Mouse (Mus musculus) telencephalon, adult 2 months (tissue): ENCODE data around the gene Pnpt1.

Source experiments
- DNase-seq: peaks from one replicate; pipeline ENCODE4 v3.0.0-alpha.2; 2011; ENCODE audit warnings: low read depth, low spot score

Pnpt1 gene

GRCm38 (mm10) chr11:29130385-29131355 lies at the start of gene Pnpt1:
TSS of gene Pnpt1 (plus strand) at chr11:29130744.
- peak; percentile 90 for DNase-seq

GRCm38 (mm10) chr11:29092403-29092802 lies 38.1 kb upstream of the Pnpt1 start:
- no peak for DNase-seq

- DNase-seq, result no peak
Measured at GRCm38 (mm10) chr11:29098926-29099325, 31.6 kb upstream of the Pnpt1 start.

- peak; percentile 13 for DNase-seq
Measured at GRCm38 (mm10) chr11:29129862-29130384, 621 bp upstream of the Pnpt1 start.

DNA sequence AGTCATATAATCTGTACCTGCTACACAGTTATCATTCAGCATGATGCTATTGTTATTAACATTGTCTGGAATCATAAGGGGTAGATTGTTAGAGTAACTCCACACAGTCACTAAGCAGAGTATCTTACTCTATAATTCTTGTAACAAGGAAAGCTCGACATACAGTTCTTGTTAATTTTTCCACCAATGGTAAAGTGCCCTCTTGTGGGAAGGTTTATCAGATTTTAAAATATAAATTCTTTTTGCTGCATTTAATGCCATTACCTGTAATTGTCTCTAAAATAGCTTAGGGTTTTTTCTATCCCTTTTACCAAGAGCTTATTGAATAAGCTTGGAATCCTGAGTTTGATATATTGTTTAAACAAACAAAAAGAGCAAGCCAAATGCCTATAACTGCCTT lies 10.1 kb downstream of the Pnpt1 start:
- DNase-seq, result no peak

GRCm38 (mm10) chr11:29148901-29149300 lies 18.4 kb downstream of the Pnpt1 start:
- DNase-seq, result no peak

GRCm38 (mm10) chr11:29163569-29163968 lies 33.0 kb downstream of the Pnpt1 start:
- no peak for DNase-seq

DNA sequence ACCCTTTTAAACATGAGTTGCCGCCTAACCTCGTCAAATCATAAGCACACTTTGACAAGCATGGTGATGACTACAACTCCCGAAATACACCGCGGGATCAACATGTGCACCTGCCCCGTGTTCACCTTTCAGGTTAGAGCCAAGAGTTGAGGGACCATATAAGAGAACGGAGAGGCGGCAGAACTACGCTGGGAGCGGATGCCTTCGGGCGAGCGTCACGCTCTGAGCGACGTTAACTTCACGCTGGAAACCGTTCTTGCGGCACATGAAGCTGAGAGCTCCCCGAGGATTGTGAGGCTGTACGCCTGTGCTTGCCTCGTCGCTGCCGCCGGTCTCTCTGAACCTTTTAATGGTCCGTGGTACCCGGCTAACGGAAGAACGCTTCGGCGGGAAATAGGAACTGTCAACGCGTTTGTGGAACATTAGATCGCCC lies 41.4 kb downstream of the Pnpt1 start:
- DNase-seq, result peak; percentile 78

DNA sequence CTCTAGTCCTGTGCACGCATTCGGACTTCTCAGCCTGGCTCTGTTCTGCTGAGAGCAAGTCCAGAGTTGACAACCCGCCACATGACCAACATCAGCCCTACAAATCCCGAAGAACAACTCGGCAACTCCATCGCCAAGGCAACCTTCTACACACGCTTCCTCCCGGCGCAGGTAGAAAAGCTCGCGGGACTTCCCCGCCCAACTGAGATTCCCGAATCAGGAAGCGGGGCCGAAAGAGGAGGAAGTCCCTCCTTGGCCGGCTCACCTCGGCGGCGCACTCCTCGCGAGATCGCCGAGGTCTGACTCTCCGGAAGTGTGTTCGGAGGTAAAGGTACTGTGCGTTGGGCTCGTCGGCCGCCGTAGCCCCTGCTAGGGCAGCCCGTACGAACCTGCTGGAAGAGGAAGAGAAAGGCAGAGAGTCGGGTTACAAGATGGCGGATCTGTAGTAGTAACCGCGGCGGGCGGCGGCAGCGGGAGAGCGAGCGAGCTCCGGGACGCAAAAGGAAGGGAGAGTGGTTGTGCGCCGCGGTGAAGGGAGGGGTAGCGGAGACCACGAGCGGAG lies 42.1 kb downstream of the Pnpt1 start, which contains the start of gene Ppp4r3b:
Gene Ppp4r3b (plus strand): TSS at position 328 of the 562 bp plus-strand sequence.
- DNase-seq, result peak; percentile 99

GRCm38 (mm10) chr11:29173125-29173631 lies 42.6 kb downstream of the Pnpt1 start:
- DNase-seq, result peak; percentile 36

GRCm38 (mm10) chr11:29173706-29174436 lies 43.3 kb downstream of the Pnpt1 start:
- no peak for DNase-seq

DNA sequence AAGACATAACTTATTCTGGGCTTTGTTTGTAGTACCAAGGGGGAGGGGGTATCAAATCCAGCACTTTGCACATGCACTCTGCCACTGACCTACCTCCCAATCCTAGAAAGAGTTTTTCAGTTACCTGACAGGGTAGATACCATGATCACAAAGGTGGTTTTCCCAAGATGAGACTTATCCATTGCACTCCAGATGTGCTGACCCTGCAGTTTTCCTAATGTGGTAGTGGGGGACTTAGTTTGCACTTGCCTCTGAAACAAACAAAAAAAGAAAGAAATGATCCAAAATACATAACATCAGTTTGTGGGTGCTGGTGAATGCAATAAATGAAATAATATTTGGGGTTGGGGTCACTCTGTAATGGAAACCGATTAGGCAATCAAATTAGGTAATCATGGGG lies 48.8 kb downstream of the Pnpt1 start:
- no peak for DNase-seq

DNA sequence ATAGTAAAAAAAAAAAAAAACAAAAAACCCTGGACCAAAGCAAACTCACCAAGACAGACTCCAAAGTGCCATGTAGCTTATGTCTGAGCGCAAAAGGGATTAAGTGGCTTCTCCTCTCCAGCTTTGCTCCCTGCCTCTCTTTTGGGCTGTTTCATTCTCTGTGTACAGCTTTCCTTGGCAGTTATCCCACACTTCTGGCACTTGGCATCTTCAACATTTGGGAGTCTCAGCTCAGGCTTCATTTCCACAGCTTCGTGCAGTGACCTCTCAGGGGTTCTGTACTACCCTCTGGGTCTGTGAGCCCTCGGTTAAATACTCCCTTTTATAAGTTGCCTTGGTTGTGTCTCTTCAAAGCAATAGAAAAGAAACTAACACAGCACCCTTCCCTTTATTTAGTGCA lies 50.1 kb downstream of the Pnpt1 start:
- DNase-seq, result no peak

DNA sequence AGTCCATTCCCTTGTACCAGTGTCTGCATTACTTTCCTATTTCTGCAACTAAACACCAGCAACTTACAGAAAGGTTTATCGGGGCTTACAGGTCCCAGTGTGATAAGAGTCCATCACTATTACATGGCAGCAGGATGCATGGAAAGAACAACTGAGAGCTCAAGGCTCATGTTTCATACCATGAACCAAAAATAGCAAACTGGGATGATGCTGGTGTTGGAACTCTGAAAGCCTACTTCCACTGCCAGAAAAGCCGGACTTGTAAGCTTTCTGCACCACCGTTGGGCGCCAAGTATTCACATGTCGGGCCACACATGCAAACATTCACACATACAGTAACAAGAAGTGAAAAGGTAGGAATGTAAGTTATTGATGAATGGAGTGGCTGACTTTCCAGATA lies 51.2 kb downstream of the Pnpt1 start:
- no peak for DNase-seq

DNA sequence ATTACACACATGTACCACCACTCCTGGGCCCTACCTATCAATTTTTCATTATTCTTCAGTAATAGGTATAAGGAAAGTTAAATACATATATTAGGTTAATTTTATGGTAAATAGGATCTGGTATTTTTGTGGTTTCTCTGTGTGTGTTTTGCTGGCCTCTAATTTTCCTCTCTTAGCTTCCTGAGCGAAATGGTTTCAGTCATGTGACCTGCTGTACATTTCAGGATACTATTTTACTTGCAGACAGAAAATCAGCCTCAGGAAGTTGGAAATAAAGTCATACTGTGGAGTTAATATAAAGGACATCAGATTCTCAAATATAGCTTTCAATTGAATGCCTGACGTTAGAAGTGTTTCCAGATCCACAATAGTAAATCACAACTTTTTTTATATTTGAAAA lies 58.4 kb downstream of the Pnpt1 start:
- no peak for DNase-seq

DNA sequence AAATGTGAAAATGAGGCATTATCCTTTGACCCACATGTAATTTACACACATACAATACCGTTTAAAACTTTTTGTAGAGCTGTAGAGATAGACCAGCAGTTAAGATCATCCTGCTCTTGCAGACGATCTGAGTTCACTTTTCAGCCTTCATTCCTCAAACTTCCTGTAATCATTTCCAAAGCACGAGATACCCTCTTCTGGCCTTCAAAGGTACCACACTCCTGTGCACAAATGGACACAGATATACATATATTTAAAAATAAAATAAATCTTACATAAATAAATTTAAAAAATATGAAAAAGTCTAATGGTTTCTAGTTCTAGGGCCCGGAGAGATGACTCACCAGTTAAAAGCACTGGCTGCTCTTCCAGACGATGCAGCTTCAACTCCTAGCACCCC lies 73.1 kb downstream of the Pnpt1 start:
- no peak for DNase-seq

DNA sequence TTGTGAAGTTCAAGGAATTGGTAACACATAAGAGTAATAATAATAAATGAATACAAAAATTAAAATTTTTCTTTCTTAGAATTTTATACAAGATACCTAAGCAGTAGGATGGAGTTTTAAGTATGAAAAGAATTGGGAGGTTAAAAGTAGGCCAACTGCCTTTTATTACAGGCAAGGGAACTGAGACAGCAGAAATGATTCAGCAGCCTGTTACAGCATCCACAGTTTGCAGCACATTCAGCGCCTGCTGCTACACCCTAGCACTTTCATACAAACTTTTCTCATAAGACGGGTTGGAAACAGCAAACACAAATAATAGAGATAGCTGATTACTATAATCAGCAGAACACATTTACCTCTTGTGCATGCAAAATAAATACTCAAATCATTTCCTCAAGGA lies 79.2 kb downstream of the Pnpt1 start:
- DNase-seq, result no peak
